Mouse (Mus musculus) frontal cortex, postnatal 14 days (tissue): ENCODE measurements around the gene Usp19.

ENCODE experiments used
- DNase-seq, 2 experiments: peaks; one replicate each; pipeline ENCODE4 v3.0.0; 2022; ENCODE audit warnings: low spot score in 2 of 2

The Usp19 gene

DNA sequence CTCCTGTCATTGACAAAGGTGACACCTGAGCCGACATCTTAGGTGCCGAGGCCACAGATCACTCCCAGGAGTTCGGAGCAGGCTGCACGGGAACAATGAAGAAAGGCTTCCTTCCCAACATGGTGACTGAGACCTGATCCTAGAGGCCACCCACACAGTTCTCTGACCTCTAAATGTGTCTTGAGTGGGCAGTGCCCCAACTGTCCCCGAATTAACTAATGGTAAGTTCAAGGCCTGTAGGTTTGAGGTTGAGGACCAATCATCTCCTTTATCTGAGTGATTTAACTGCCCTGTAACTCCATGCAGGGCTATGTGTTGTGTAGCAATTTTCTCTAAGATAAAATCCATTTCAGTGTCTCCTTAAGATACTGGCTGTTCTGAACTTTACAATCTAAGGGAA is 21.0 kb upstream of the Usp19 start:
- no peak for DNase-seq

DNA sequence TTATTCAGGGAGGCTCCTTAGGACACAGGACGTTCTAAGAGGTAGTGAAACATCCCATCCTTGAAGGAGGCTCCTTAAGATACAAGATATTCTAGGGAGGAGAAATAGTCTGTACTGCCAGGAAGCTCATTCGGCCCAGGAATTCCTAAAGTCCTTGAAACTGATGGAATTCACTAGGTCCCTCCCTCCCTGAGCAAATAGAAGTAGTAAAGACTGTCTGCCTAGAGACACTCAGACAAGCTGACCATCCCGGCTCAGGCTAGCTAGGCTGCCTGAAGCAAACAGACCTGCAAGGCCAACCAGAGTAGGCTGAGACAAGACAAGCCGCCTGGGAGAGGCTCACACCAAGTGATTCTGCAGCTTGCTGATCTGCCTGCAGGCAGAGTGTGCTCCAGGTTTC is 20.6 kb upstream of the Usp19 start:
- DNase-seq: no peak

DNA sequence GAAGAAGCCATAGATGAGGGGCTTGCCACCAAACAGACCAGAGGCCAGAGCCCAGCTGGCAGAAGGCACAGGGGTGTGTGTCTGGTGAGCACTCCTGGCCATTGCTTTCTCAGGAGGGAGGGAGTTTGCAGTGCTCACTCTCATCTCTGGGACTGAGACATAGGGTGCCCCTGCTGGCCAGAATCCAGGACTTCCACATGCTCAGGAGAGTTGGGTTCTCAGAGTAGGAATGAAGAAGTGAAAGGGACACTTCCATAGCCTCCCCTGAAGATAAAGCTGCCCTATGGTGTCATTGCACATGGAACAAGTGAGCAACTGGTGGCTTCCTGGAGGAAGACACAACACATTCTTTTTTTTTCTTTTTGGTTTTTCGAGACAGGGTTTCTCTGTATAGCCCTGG is 15.9 kb upstream of the Usp19 start:
- no peak for DNase-seq

DNA sequence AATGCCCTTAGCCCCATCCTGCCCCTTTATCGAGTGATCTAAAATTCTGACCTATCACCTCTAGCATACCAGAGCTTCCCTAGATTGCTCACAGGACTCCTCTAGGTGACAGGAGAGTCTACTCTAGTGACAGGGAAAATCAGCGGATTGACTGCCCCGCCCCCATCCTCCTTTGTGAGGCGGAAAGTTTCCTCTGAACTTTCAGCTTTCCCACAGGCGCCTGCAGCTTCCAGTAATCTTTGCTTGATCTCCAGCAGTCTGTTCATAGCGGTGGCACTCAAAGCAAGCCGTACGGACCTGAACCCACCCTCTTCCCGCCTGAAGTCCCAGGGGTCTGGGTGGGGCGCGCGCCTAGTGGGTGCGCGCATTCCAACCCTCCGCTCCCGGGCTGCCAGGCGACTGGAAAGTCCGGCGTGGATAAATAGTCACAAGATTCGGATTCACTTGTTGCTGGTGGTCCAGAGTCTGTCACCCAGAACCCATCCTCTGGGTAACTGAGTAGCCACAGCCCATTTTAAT is 11.7 kb upstream of the Usp19 start:
- DNase-seq: no peak

DNA sequence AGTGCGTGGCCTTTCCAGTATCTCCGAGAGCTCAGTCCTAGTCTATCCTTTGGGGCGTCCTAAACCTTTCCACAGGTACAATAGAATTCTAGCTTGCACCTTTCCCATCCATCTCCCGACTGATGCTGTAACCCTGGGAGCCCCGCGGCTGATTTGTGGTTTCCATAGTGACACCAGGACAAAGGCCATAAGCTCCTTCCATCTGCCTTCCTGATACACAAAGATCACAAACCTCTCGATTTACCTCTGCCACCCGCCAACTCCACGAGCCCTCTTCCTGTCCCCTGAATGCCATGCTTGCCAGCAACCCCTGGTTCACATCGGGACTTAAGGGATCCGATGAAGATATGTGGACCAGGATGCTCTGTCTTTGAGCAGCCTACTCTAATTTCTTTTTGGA is 11.2 kb upstream of the Usp19 start:
- no peak for DNase-seq

DNA sequence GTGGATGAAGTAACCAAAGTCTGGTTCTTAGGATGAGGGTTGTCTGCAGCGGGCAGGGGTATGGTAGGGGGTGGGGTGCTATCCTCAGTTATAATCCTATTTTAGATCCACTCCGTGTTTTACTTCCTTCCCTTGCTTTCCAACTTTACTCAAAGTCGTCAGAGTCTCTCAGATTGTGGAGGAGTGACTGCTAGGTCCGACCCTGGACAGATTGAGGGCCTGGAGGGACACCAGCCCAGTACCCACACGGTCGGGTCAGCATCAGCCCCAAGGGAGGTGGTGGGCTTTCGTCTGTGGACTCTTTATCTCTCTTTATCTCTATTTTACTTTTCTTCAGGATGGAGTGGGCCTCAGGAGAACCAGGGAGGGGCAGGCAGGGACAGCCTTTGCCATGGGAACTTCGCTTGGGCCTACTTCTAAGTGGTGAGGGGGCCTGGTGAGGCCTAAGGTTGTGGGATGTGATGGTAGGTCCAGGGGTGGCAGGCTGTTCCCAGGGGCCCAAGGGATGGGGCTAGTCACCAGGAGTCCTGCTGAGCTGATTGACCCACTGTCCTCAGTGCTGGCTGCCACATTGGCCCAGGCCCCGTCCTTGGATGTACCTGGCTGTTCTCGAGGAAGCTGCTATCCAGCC is 10.6 kb upstream of the Usp19 start, which contains the start of gene Lamb2:
Gene Lamb2 (plus strand): TSS at position 16 of the 631 bp plus-strand sequence.
- DNase-seq: no peak

DNA sequence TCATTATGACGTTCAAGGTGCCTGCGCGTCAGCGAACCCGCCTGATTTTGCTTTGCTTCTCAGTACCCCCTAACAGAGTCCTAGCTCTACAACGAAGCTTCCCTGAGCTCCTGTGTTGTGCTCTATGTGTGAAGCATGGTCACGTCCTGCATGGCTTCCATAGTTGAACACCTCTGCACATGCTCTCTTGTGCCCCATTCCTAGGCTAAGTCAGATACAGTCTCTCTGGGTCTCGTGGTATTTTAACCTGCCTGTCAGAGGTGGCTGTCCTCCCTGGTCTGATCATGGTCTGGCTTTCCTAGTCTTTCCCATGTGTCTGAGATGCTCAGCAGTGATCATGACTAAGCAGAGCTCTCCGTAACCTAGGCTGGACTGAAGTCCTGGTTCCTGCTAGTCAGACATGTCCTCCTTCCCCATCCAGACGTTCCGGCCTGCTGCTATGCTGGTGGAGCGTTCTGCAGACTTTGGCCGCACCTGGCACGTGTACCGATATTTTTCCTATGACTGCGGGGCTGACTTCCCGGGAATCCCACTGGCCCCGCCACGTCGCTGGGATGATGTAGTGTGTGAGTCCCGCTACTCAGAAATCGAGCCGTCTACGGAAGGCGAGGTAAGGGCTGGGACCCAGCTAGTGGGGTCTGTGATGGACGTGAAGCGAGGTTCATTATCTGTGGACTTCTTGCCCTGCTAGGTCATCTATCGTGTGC is 9.4 kb upstream of the Usp19 start:
- DNase-seq: no peak

DNA sequence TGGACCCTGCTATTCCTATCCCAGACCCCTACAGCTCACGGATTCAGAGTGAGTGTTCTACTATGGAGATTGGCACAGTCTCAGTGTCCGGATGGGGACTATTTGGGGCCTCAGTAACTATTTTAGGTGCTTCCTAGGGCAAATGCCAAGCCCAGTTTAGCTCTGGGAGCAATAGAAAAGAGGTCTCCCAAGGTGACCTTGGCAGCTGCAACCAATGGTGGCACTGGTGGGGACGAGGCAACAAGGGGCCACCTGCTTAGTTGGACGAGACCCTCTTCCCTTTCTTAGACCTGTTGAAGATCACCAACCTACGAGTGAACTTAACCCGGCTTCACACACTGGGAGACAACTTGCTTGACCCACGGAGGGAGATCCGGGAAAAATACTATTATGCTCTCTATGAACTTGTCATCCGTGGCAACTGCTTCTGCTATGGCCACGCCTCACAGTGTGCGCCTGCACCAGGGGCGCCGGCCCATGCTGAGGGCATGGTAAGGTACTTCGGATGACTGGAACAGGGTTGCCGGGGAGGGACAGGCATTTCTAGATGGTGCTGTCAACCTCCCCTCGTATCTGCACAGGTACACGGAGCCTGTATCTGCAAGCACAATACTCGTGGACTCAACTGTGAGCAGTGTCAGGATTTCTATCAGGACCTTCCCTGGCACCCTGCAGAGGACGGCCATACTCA is 8.7 kb upstream of the Usp19 start:
- DNase-seq: no peak

DNA sequence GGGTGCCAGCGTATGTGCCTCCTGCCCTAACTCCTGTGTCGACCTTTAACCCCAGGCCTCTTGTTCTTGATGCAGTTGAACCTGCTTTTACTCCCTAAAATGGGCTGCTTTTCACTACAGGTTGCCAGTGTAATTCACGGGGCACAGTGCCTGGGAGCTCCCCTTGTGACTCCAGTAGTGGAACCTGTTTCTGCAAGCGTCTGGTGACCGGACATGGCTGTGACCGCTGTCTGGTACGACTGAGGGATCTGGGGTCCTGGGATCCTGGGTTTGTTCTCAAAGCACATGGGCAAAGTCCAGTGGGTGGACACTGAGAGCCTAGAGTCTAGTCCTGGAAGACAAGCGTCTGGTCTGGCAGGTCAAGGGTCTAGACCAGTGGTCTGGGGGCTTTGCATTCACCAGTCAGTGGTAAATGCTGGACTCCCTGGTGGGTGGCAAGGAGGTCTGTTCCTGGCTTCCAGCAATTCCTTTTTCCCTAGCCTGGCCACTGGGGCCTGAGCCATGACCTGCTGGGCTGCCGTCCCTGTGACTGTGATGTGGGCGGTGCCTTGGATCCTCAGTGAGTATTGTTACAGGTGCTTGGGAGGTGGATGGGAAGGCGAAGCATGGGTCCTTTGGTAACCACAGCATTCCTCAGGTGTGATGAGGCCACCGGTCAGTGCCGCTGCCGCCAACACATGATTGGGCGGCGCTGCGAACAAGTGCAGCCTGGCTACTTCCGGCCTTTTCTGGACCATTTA is 7.2 kb upstream of the Usp19 start:
- DNase-seq: no peak

DNA sequence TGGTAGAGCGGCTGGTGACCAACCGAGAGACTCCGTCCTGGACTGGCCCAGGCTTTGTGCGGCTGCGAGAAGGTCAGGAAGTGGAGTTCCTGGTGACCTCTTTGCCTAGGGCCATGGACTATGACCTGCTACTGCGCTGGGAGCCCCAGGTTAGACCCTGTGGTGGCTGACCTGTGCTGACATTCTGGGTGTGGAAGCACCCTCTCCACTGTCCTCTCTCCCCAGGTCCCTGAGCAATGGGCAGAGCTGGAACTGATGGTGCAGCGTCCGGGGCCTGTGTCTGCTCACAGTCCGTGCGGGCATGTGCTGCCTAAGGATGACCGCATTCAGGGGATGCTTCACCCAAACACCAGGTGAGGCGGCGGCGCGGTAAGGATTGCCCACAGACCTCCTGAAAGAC is 6.4 kb upstream of the Usp19 start:
- no peak for DNase-seq

DNA sequence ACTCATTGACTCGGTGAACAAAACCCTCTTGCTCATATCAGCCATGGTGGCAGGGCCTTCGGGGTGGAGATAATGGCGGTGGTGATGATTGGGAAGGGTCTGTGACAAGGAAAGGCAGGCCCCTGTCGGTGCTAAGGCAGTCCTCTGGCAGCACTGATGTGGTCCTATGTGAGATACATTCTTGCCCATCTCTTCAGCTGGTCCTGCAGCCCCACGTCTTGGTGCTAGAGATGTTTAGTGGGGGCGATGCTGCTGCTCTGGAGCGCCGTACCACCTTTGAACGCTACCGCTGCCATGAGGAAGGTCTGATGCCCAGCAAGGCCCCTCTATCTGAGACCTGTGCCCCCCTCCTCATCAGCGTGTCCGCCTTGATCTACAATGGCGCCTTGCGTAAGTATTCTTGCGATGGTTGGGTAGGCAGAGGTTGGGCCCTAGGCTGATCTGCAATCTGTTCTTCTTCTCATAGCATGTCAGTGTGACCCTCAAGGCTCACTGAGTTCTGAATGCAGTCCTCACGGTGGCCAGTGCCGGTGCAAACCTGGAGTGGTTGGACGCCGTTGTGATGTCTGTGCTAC is 5.0 kb upstream of the Usp19 start:
- no peak for DNase-seq

DNA sequence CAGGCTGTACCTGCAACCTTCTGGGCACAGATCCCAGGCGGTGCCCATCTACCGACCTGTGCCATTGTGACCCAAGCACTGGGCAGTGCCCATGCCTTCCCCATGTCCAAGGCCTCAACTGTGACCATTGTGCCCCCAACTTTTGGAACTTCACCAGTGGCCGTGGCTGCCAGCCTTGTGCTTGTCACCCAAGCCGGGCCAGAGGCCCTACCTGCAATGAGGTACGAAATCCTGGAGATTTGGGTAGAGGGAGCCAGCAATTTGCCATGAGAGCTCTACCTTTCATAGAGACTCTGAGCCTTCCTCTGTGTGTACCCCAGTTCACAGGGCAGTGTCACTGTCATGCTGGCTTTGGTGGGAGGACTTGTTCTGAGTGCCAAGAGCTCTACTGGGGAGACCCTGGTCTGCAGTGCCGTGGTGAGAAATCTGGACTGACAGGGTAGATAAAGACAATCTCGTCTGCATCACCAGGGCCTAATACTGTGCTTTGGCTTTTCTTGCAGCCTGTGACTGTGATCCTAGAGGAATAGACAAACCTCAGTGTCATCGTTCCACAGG is 3.4 kb upstream of the Usp19 start:
- no peak for DNase-seq

DNA sequence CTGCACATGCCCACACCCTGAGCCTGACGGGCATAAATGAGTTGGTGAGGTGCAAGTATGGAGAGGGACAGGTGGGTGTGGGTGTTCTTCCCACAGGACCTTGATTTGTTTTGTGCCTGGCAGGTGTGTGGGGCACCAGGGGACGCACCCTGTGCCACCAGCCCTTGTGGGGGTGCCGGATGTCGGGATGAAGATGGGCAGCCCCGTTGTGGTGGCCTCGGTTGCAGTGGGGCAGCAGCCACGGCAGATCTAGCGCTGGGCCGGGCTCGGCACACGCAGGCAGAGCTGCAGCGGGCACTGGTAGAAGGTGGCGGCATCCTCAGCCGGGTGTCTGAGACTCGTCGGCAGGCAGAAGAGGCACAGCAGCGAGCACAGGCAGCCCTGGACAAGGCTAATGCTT is 2.0 kb upstream of the Usp19 start:
- no peak for DNase-seq

DNA sequence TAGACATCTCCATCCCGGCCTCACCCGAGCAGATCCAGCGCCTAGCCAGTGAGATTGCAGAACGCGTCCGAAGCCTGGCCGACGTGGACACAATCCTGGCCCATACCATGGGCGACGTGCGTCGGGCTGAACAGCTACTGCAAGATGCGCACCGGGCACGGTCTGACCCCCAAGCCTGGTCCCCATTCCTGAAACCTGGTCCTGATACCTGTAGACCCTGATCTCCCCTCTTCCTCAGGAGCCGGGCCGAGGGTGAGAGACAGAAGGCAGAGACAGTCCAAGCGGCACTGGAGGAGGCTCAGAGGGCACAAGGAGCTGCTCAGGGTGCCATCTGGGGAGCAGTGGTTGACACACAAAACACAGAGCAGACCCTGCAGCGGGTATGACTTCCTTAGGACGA is 1.2 kb upstream of the Usp19 start:
- DNase-seq: no peak

DNA sequence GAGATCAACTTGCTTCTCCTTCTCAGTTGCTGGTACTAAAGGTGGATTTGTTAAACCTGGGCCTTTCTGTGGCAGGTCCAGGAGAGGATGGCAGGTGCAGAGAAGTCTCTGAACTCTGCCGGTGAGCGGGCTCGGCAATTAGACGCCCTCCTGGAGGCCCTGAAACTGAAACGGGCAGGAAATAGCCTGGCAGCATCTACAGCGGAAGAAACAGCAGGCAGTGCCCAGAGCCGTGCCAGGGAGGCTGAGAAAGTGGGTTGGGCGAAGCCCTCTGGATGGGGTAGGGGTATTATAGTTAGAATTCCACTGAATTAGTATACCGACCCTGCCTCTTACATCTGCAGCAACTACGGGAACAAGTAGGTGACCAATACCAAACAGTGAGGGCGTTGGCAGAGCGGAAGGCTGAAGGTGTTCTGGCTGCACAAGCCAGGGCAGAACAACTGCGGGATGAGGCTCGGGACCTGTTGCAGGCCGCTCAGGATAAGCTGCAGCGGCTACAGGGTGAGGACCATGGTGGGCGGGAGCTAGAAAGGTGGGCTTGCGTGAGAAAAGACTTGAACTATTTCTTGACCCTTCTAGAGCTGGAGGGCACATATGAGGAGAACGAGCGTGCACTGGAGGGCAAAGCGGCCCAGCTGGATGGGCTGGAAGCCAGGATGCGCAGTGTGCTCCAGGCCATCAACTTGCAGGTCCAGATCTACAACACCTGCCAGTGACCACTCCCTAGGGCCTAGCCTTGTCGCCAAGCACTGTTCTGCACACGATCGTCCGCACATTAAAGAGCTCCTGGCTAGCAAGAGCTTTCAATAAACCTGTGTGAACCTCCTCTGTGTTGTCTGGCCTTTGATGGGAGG is 472 bp upstream of the Usp19 start:
- DNase-seq: peak in 1 of 2 experiments; percentile 36

DNA sequence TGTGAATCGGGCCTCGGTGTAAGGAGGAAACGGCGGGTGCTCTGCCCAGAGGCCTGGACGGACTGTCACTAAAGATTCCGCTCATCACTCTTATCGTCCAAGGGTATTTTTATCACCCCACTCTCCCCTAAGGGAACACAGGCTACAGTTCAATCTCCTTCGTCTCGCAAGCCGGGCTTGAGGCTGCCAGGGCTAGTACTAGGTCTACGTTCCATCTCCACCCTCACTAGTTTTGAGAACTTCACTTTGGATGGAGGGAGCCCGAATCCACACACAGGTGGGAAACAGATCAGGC is 831 bp downstream of the Usp19 start:
- DNase-seq: no peak

DNA sequence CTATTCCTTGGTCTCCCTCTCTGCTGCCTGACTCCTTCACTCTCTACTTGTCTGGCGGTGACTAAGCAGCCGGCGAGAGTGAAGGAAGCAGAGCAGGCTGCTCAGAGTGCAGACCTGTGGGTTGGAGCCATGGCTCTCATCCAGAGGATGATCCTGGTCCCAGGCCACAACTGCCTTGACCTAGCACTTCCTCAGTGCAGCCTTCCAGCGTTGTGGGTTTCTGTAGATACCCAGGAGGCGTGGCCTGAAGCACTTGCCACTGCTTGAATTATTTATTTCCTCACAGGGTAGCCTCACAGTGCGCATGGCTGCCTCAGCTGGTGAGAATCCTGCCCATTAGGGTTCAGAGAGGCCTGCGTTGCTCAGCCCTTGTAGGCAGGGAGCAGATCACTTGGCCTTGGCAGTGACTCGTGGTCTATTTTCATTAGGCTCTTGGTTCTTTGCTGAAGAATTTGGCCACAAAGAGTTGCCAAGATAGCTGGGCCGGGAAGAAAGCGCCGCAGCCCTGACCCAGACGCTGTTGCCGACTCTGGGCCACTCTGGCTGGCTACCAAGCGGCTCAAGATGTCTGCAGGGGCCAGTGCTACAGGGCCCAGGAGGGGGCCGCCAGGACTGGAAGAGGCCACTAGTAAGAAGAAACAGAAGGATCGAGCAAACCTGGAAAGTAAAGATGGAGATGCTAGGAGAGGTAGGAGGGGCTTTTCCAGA is 1.8 kb downstream of the Usp19 start:
- DNase-seq: no peak

DNA sequence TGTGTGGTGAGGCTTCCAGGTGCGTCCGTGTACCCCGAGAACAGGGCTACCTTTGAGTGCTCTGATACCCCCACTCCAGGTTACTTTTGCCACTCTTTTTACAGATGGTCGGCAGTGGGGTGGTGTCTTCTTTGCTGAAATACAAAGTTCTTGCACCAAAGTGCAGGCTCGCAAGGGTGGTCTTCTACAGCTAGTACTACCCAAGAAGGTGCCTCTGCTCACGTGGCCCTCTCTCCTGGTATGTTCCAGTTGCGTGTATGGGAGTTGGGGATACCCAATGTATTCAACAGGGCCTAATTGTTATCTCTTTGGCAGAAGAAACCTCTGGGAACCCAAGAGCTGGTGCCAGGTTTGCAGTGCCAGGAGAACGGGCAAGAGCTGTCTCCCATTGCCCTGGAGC is 2.8 kb downstream of the Usp19 start:
- DNase-seq: no peak

DNA sequence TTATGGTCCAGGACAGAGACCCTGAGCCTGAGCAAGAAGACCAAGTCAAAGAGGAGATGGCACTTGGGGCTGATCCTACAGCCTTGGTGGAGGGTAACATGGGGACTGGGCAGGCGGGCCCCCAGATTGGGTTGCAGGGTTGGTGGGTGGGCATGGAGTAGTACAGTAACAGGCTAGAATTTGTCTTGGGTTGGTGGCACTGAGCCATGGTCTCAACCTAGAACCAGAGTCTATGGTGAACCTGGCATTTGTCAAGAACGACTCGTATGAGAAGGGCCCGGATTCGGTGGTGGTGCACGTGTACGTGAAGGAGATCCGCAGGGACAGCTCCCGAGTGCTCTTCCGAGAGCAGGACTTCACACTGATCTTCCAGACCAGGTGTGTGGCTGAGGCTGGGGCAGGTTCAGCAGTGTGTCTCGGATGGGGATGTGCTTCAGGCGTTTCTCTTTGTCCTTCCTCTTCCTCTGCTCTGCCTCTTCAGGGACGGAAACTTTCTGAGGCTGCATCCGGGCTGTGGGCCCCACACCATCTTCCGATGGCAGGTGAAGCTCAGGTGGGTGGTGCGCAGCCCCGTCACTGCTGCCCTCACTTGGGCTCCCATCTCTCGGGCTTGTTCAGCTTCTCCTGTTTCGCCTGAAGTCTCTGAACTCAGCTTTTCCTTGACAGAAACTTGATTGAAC is 3.9 kb downstream of the Usp19 start:
- DNase-seq: no peak

DNA sequence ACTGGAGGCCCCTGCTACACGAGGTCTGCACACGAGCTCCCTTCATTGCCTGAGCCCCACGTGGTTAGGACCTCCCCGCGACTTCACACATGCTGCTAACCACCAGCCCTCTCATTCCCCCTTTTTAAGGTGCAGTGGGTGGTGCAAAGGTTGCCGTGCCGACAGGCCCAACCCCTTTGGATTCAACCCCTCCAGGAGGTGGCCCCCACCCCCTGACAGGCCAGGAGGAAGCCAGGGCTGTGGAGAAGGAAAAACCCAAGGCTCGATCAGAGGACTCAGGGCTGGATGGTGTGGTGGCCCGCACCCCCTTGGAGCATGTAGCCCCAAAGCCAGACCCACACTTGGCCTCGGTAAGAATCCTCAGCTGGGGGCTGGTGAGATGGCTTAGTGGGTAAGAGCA is 4.5 kb downstream of the Usp19 start:
- DNase-seq: no peak
